Mouse (Mus musculus) Patski (cell line): ENCODE results near the gene Gtf3a. TPM values are rescaled to one million over a fixed set of nuclear protein-coding genes. Genes with fewer than 3 reads are reported as not detected.
A peak's percentile ranks its signal among the peaks of the same experiment; 100 is the strongest.

Experiments used
- ATAC-seq: fragments of 100-300 bp; one replicate; pipeline ENCODE4 v1.8.0; 2021
- CTCF ChIA-PET: fragments of 350-600 bp; sonication (Branson Sonifier 250); formaldehyde crosslinking; loops from one replicate; lab custom pipeline; 2022; ENCODE audit warnings: inconsistent platforms; lab: Charles Lee
- POLR2A ChIA-PET: fragments of 350-600 bp; sonication (Branson Sonifier 250); formaldehyde crosslinking; loops from one replicate; lab custom pipeline; 2022; ENCODE audit warnings: antibody characterized with exemption, inconsistent platforms; lab: Charles Lee
- DNase-seq: peaks from one replicate; pipeline ENCODE4 v3.0.0-alpha.2; 2011; ENCODE audit warnings: low read depth, low spot score
- H3K27me3 ChIP-seq: fragments of 371-371 bp; one replicate; pipeline ENCODE4 v1.5.1; 2021
- CTCF ChIP-seq: fragments of 100-300 bp; IDR thresholded peaks from one replicate; pipeline ENCODE4 v1.5.1; 2021
- in situ Hi-C: fragments of 300-500 bp; cut with MboI; formaldehyde crosslinking; loops from 3 replicates; pipeline ENCODE4 v1.11.1; 2018; ENCODE audit warnings: low pct_unique_long_range_greater_than_20kb, mixed read lengths
- polyA plus RNA-seq: library from polyadenylated mRNA; unstranded; gene quantifications from one replicate; pipeline ENCODE4 v1.2.3, GENCODE M21; 2021

Gene Gtf3a
- polyA plus RNA-seq, 1 experiment from 2014 or later: 77.9 TPM

GRCm38 (mm10) chr5:146971776-146972561 is 23.5 kb downstream of the Gtf3a start:
- in situ Hi-C loops: loop anchor here (10.0 kb wide), 1 partner anchor 277 kb away; no protein-coding TSS in a partner anchor
- ATAC-seq: no peak
- CTCF ChIA-PET: interaction anchor here (1.4 to 1.8 kb wide), 2 partner anchors 10 to 255 kb away, joined by 3 to 4 read pairs; no protein-coding TSS in a partner anchor
- POLR2A ChIA-PET: no interaction called here
- TF ChIP-seq CTCF: no peak
- DNase-seq: no peak
- H3K27me3 ChIP-seq: no peaks in the 10 kb centered on the region

GRCm38 (mm10) chr5:146973353-146973752 is 24.9 kb downstream of the Gtf3a start:
- no peak for TF ChIP-seq CTCF
- POLR2A ChIA-PET: interaction anchor here (0.8 kb wide), 1 partner anchor 10 kb away, joined by 4 read pairs; the partner anchor contains the start of gene Mtif3
- no peak for ATAC-seq
- no peak for DNase-seq
- H3K27me3 ChIP-seq: no peaks in the 10 kb centered on the region
- in situ Hi-C loops: loop anchor here (10.0 kb wide), 1 partner anchor 279 kb away; no protein-coding TSS in a partner anchor
- CTCF ChIA-PET: interaction anchor here (1.8 kb wide), 1 partner anchor 12 kb away, joined by 4 read pairs; no protein-coding TSS in a partner anchor

GRCm38 (mm10) chr5:146973858-146974780 is 25.7 kb downstream of the Gtf3a start:
- ATAC-seq (no peak), DNase-seq (no peak)
- POLR2A ChIA-PET: no interaction called here

GRCm38 (mm10) chr5:146974781-146975123 is 26.3 kb downstream of the Gtf3a start:
- in situ Hi-C loops: loop anchor here (10.0 kb wide), 1 partner anchor 280 kb away; no protein-coding TSS in a partner anchor
- ATAC-seq: no peak

More at GRCm38 (mm10) chr5:146973858-146974780, 25.7 kb downstream of the Gtf3a start:
- in situ Hi-C loops: loop anchor here (10.0 kb wide), 1 partner anchor 279 kb away; no protein-coding TSS in a partner anchor
- no peak for TF ChIP-seq CTCF
- CTCF ChIA-PET: no interaction called here
- no peaks in the 10 kb centered on the region for H3K27me3 ChIP-seq

GRCm38 (mm10) chr5:146981376-146981775 is 32.9 kb downstream of the Gtf3a start:
- H3K27me3 ChIP-seq: no peaks in the 10 kb centered on the region
- CTCF ChIA-PET: interaction anchor here (0.7 to 2.4 kb wide), 4 partner anchors 12 to 312 kb away, joined by 3 to 11 read pairs (median 4); no protein-coding TSS in a partner anchor
- no peak for TF ChIP-seq CTCF
- ATAC-seq (no peak), DNase-seq (no peak)
- in situ Hi-C loops: loop anchor here (5.0 kb wide), 1 partner anchor 246 kb away; no protein-coding TSS in a partner anchor
- POLR2A ChIA-PET: no interaction called here

More at GRCm38 (mm10) chr5:146974781-146975123, 26.3 kb downstream of the Gtf3a start:
- H3K27me3 ChIP-seq: no peaks in the 10 kb centered on the region
- peak; percentile 64 for DNase-seq
- no peak for TF ChIP-seq CTCF
- CTCF ChIA-PET: no interaction called here
- POLR2A ChIA-PET: no interaction called here

- peak; percentile 96 for TF ChIP-seq CTCF
- ChIA-PET CTCF (interaction anchor here (0.9 to 2.4 kb wide), 7 partner anchors 10 to 260 kb away, joined by 3 to 11 read pairs (median 3); no protein-coding TSS in a partner anchor), POLR2A (no interaction called here)
- in situ Hi-C loops: loop anchor here (5.0 kb wide), 1 partner anchor 244 kb away; no protein-coding TSS in a partner anchor
- no peak for DNase-seq
- ATAC-seq: peak; percentile 45
- H3K27me3 ChIP-seq: no peaks in the 10 kb centered on the region
Measured at GRCm38 (mm10) chr5:146983216-146983615, 34.8 kb downstream of the Gtf3a start.

GRCm38 (mm10) chr5:146985725-146986433 is 37.4 kb downstream of the Gtf3a start:
- no peak for ATAC-seq
- H3K27me3 ChIP-seq: no peaks in the 10 kb centered on the region
- TF ChIP-seq CTCF: no peak
- in situ Hi-C loops: no loop called here
- DNase-seq: no peak
- CTCF ChIA-PET: interaction anchor here (1.0 to 2.3 kb wide), 4 partner anchors 19 to 247 kb away, joined by 3 to 11 read pairs (median 3); no protein-coding TSS in a partner anchor
- POLR2A ChIA-PET: no interaction called here

GRCm38 (mm10) chr5:146987588-146987987 is 39.1 kb downstream of the Gtf3a start:
- ChIA-PET CTCF (no interaction called here), POLR2A (interaction anchor here (0.5 kb wide), 1 partner anchor 449 kb away, joined by 3 read pairs; no protein-coding TSS in a partner anchor)
- TF ChIP-seq CTCF: no peak
- no peaks in the 10 kb centered on the region for H3K27me3 ChIP-seq
- DNase-seq: no peak
- in situ Hi-C loops: no loop called here
- no peak for ATAC-seq

- CTCF ChIA-PET: no interaction called here
- no peaks in the 10 kb centered on the region for H3K27me3 ChIP-seq
- ATAC-seq (no peak), DNase-seq (no peak)
- in situ Hi-C loops: no loop called here
- no peak for TF ChIP-seq CTCF
- POLR2A ChIA-PET: no interaction called here
Measured at GRCm38 (mm10) chr5:146989051-146989450, 40.6 kb downstream of the Gtf3a start.
